Mouse (Mus musculus) ES-Bruce4 (cell line): ENCODE measurements around the gene Clic4.

Experiments
- CTCF ChIP-seq: IDR thresholded peaks from one replicate; pipeline ENCODE4 v1.8.1; 2011; ENCODE audit warnings: low read depth, low read length
- EP300 ChIP-seq: IDR thresholded peaks from 2 replicates; pipeline ENCODE4 v1.6.1; 2011; ENCODE audit warnings: low read depth, low read length; ENCODE audit not compliant: insufficient read depth
- POLR2A ChIP-seq: IDR thresholded peaks from one replicate; pipeline ENCODE4 v1.8.1; 2011; ENCODE audit warnings: low read length; ENCODE audit not compliant: insufficient read depth

DNA sequence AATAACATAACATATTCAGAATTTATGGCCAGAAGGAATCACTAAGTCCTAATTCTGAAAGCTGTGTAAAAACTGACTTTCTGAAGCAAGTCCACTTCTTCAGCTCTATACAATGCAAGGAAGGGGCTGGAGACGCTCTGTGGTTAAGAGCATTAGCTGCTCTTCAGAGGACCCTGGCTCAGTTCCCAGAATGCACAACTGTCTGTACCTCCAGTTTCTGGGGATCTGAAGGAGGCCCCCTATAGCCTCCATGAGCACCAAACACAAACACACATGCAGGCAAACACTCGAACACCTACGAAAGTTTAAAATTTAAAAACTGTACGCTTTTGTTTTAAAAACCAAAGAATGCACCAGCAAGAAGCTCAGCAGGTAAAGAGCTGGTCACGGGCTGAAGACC is 31.5 kb downstream of the Clic4 start:
- TF ChIP-seq EP300: no peak
- TF ChIP-seq CTCF: no peak
- TF ChIP-seq POLR2A: no peak
